In genomic region chr19:59145492-59146140, GRCm38 (mm10) we compare ENCODE assay signal across 25 mouse cellular contexts. TPM values are rescaled to one million over a fixed set of nuclear protein-coding genes. Genes with fewer than 3 reads are reported as not detected.
DNase-seq lines count a peak whose midpoint lies in the region; ATAC-seq and TF ChIP-seq lines count a peak whose summit lies in the region.
"Had no signal": no experiment of that assay in that cellular context is flagged by ENCODE, and none has a peak within 500 bp of the region (broad histone marks: within the 10 kb centered on the region; RNA-seq: fewer than 3 reads in every experiment).

No protein-coding gene starts in this region.

- intact Hi-C loops in left cerebral cortex, adult 2 months (cut with DNase I): no loop called here

- ATAC-seq in forebrain, embryonic 15.5 days (replicated peaks): peak; percentile 80
- ATAC-seq in forebrain, embryonic 12.5 days (ENCODE audit: low FRiP score): no peak
- peak; percentile 91 for ATAC-seq in forebrain, embryonic 16.5 days
- peak; percentile 94 for ATAC-seq in midbrain, embryonic 15.5 days (replicated peaks)
- no peak for ATAC-seq in intestine, embryonic 15.5 days
- ATAC-seq: lung, postnatal 0 days had no signal

- no peak overlapping the region for H3K4me3 ChIP-seq in forebrain, embryonic 15.5 days
- no peak overlapping the region for H3K4me3 ChIP-seq in forebrain, embryonic 12.5 days (replicated peaks)
- no peak overlapping the region for H3K4me3 ChIP-seq in left cerebral cortex, adult 2 months
- H3K4me3 ChIP-seq in forebrain, embryonic 16.5 days (replicated peaks; ENCODE audit: low read length): no peak overlapping the region
- H3K4me3 ChIP-seq in midbrain, embryonic 15.5 days: no peak overlapping the region
- no peak overlapping the region for H3K4me3 ChIP-seq in intestine, embryonic 15.5 days (replicated peaks)
- H3K4me3 ChIP-seq: embryonic facial prominence, embryonic 13.5 days; heart, adult 2 months; limb, embryonic 13.5 days; myocyte had no signal

- H3K9ac ChIP-seq in forebrain, embryonic 15.5 days (replicated peaks): no peak overlapping the region
- no peak overlapping the region for H3K9ac ChIP-seq in forebrain, embryonic 12.5 days
- no peak overlapping the region for H3K9ac ChIP-seq in forebrain, embryonic 16.5 days (replicated peaks; ENCODE audit: low read depth, low read length)
- H3K9ac ChIP-seq in midbrain, embryonic 15.5 days: no peak overlapping the region
- no peak overlapping the region for H3K9ac ChIP-seq in intestine, embryonic 15.5 days
- H3K9ac ChIP-seq: embryonic facial prominence, embryonic 13.5 days; limb, embryonic 13.5 days; liver, embryonic 14.5 days had no signal

- TF ChIP-seq CTCF in left cerebral cortex, adult 2 months (IDR thresholded peaks at IDR 0.05): no peak; the same call in none of the 2 replicates

- H3K4me2 ChIP-seq in forebrain, embryonic 15.5 days (replicated peaks): no peak overlapping the region
- no peak overlapping the region for H3K4me2 ChIP-seq in forebrain, embryonic 12.5 days
- no peak overlapping the region for H3K4me2 ChIP-seq in forebrain, embryonic 16.5 days (ENCODE audit: low read length)
- H3K4me2 ChIP-seq in midbrain, embryonic 15.5 days: 0 out of 2 replicates have a peak overlapping the region, but pooled peaks have one; percentile 22
- H3K4me2 ChIP-seq in intestine, embryonic 15.5 days (replicated peaks): no peak overlapping the region
- H3K4me2 ChIP-seq: embryonic facial prominence, embryonic 13.5 days; limb, embryonic 13.5 days had no signal

- peaks cover 11% of the 10 kb centered on the region for H3K4me1 ChIP-seq in forebrain, embryonic 15.5 days
- H3K4me1 ChIP-seq in forebrain, embryonic 12.5 days: peaks cover 9% of the 10 kb centered on the region
- H3K4me1 ChIP-seq in forebrain, embryonic 16.5 days (replicated peaks; ENCODE audit: control insufficient read depth, insufficient read depth, low read length): peaks cover 6% of the 10 kb centered on the region
- H3K4me1 ChIP-seq in midbrain, embryonic 15.5 days: peaks cover 17% of the 10 kb centered on the region
- H3K4me1 ChIP-seq in intestine, embryonic 15.5 days (replicated peaks): no peaks in the 10 kb centered on the region
- H3K4me1 ChIP-seq: megakaryocyte, embryonic 14.5 days had no signal

- WGBS in forebrain, embryonic 15.5 days: 31% methylated on average over 9 of the region's 9 CpGs
- WGBS in forebrain, embryonic 12.5 days: 36% methylated on average over 9 of the region's 9 CpGs
- WGBS in forebrain, embryonic 16.5 days: 32% methylated on average over 9 of the region's 9 CpGs
- WGBS in midbrain, embryonic 15.5 days: 27% methylated on average over 9 of the region's 9 CpGs
- 60% methylated on average over 9 of the region's 9 CpGs for WGBS in intestine, embryonic 15.5 days

- H3K27ac ChIP-seq in forebrain, embryonic 15.5 days (replicated peaks): no peak overlapping the region
- H3K27ac ChIP-seq in forebrain, embryonic 12.5 days: no peak overlapping the region
- no peak overlapping the region for H3K27ac ChIP-seq in left cerebral cortex, adult 2 months
- no peak overlapping the region for H3K27ac ChIP-seq in forebrain, embryonic 16.5 days (ENCODE audit: low read length)
- peak overlapping the region; percentile 13; the same call in 1 of the 2 replicates for H3K27ac ChIP-seq in midbrain, embryonic 15.5 days
- no peak overlapping the region for H3K27ac ChIP-seq in intestine, embryonic 15.5 days
- H3K27ac ChIP-seq: embryonic facial prominence, embryonic 13.5 days; heart, adult 2 months; limb, embryonic 13.5 days; liver, embryonic 14.5 days had no signal

- peak; percentile 26 for DNase-seq in left cerebral cortex, adult 11 months (ENCODE audit: low spot score)
- no peak for DNase-seq in left cerebral cortex, adult 2 months (ENCODE audit: extremely low spot score in 1 of 2, low spot score in 2 of 2)
- DNase-seq in heart, postnatal 4 days: no peak
- DNase-seq: adrenal gland, adult 8-10 months; cerebellum, adult 11-12 months; gastrocnemius, postnatal 10 days; heart, adult 2 months; kidney, adult 2 months; kidney, postnatal 14 days; thymus, adult 18-20 months had no signal

- H3K27me3 ChIP-seq in forebrain, embryonic 15.5 days: peaks cover 8% of the 10 kb centered on the region
- H3K27me3 ChIP-seq in forebrain, embryonic 12.5 days: peaks cover 72% of the 10 kb centered on the region
- peaks cover 5% of the 10 kb centered on the region for H3K27me3 ChIP-seq in forebrain, embryonic 16.5 days (replicated peaks; ENCODE audit: control insufficient read depth, insufficient read depth, low read length)
- H3K27me3 ChIP-seq in midbrain, embryonic 15.5 days (replicated peaks): no peaks in the 10 kb centered on the region
- no peaks in the 10 kb centered on the region for H3K27me3 ChIP-seq in intestine, embryonic 15.5 days (replicated peaks)
- H3K27me3 ChIP-seq: embryonic facial prominence, embryonic 13.5 days; limb, embryonic 13.5 days had no signal

- H3K36me3 ChIP-seq in forebrain, embryonic 15.5 days: no peaks in the 10 kb centered on the region
- no peaks in the 10 kb centered on the region for H3K36me3 ChIP-seq in forebrain, embryonic 12.5 days (replicated peaks)
- no peaks in the 10 kb centered on the region for H3K36me3 ChIP-seq in forebrain, embryonic 16.5 days (ENCODE audit: control insufficient read depth, insufficient read depth)
- no peaks in the 10 kb centered on the region for H3K36me3 ChIP-seq in midbrain, embryonic 15.5 days (replicated peaks)
- H3K36me3 ChIP-seq in intestine, embryonic 15.5 days: no peaks in the 10 kb centered on the region
- H3K36me3 ChIP-seq: embryonic facial prominence, embryonic 13.5 days; limb, embryonic 13.5 days had no signal

- H3K9me3 ChIP-seq in forebrain, embryonic 15.5 days: no peaks in the 10 kb centered on the region
- no peaks in the 10 kb centered on the region for H3K9me3 ChIP-seq in forebrain, embryonic 12.5 days
- no peaks in the 10 kb centered on the region for H3K9me3 ChIP-seq in forebrain, embryonic 16.5 days (ENCODE audit: control insufficient read depth, low read length)
- H3K9me3 ChIP-seq in midbrain, embryonic 15.5 days: no peaks in the 10 kb centered on the region
- H3K9me3 ChIP-seq in intestine, embryonic 15.5 days: no peaks in the 10 kb centered on the region
- H3K9me3 ChIP-seq: embryonic facial prominence, embryonic 13.5 days; limb, embryonic 13.5 days; megakaryocyte, embryonic 14.5 days had no signal

RNA-seq across cellular contexts. Expression of gene Vax1, which starts 24.2 kb away (rescaled TPM):
- polyA plus RNA-seq in forebrain, embryonic 15.5 days (2015; fragmentation: Nextera tagmentation; extraction: Ambion mirVana): 5.0 and 5.5 TPM in 2 replicates
- 4.2 and 6.8 TPM in 2 replicates for polyA plus RNA-seq in forebrain, embryonic 12.5 days (2016; fragmentation: Nextera tagmentation; extraction: Ambion mirVana)
- total RNA-seq in left cerebral cortex, adult 2 months (2021): 1 to 10 TPM; 1.4 to 2.9 TPM
- 0.89 and 1.0 TPM in 2 replicates for polyA plus RNA-seq in forebrain, embryonic 16.5 days (2015; fragmentation: Nextera tagmentation; extraction: Ambion mirVana)
- 0.92 and 1.0 TPM in 2 replicates for polyA plus RNA-seq in midbrain, embryonic 15.5 days (2015; fragmentation: Nextera tagmentation; extraction: Ambion mirVana)
- not detected in 2 replicates for polyA plus RNA-seq in intestine, embryonic 15.5 days (2015; fragmentation: Nextera tagmentation; extraction: Ambion mirVana)
- total RNA-seq in heart, postnatal 4 days (2021): not detected
- total RNA-seq: adrenal gland, adult 8-10 months; common myeloid progenitor, adult 5-6 weeks; gastrocnemius, postnatal 10 days; heart, adult 2 months; neutrophil, adult 5-6 weeks had no signal
- polyA plus RNA-seq: embryonic facial prominence, embryonic 13.5 days; heart, adult 2 months; heart, embryonic 16.5 days; kidney, adult 2 months; liver, embryonic 14.5 days; lung, postnatal 0 days; myocyte; urinary bladder, adult 2 months had no signal

Comparison
In these comparisons a context has a peak if more than half of its experiments do, and no peak if none do; other contexts are left out.
1. ATAC-seq: peak in forebrain, embryonic 15.5 days (single experiment), forebrain, embryonic 16.5 days (single experiment) and midbrain, embryonic 15.5 days (single experiment); none in forebrain, embryonic 12.5 days (single experiment) and intestine, embryonic 15.5 days (single experiment).